Comparison of ENCODE assay signal across 11 mouse cellular contexts in genomic region chr5:147294121-147294520, GRCm38 (mm10). TPM values are rescaled to one million over a fixed set of nuclear protein-coding genes. Genes with fewer than 3 reads are reported as not detected.
DNase-seq lines count a peak whose midpoint lies in the region; ATAC-seq and TF ChIP-seq lines count a peak whose summit lies in the region.
"Had no signal": no experiment of that assay in that cellular context is flagged by ENCODE, and none has a peak within 500 bp of the region (broad histone marks: within the 10 kb centered on the region; RNA-seq: fewer than 3 reads in every experiment).

No protein-coding gene starts in this region.

- no peak overlapping the region for H3K4me2 ChIP-seq in hindbrain, postnatal 0 days (ENCODE audit: low read depth, low read length)
- no peak overlapping the region for H3K4me2 ChIP-seq in hindbrain, embryonic 14.5 days (replicated peaks)
- H3K4me2 ChIP-seq in limb, embryonic 11.5 days (ENCODE audit: low read depth, severe bottlenecking) = no peak overlapping the region
- no peak overlapping the region for H3K4me2 ChIP-seq in forebrain, embryonic 14.5 days (ENCODE audit: low read length)

- no peaks in the 10 kb centered on the region for H3K36me3 ChIP-seq in hindbrain, postnatal 0 days (ENCODE audit: insufficient read depth, low read length)
- H3K36me3 ChIP-seq in hindbrain, embryonic 14.5 days (replicated peaks; ENCODE audit: control insufficient read depth, insufficient read depth) = no peaks in the 10 kb centered on the region
- peaks cover 0 to 3% of the 10 kb centered on the region in 2 experiments; a peak in 1 of 4 replicates for H3K36me3 ChIP-seq in MEL (ENCODE audit: control insufficient read depth in 1 of 2, insufficient read depth in 2 of 2, low read length in 2 of 2)
- no peaks in the 10 kb centered on the region for H3K36me3 ChIP-seq in limb, embryonic 11.5 days (ENCODE audit: control insufficient read depth, insufficient read depth, low read length)
- no peaks in the 10 kb centered on the region for H3K36me3 ChIP-seq in forebrain, embryonic 14.5 days (ENCODE audit: control insufficient read depth, insufficient read depth, low read length)

- H3K9ac ChIP-seq in hindbrain, postnatal 0 days (replicated peaks; ENCODE audit: low read length) = no peak overlapping the region
- no peak overlapping the region for H3K9ac ChIP-seq in hindbrain, embryonic 14.5 days
- no peak overlapping the region for H3K9ac ChIP-seq in MEL (ENCODE audit: control insufficient read depth, low read depth, low read length, poor library complexity, severe bottlenecking)
- no peak overlapping the region for H3K9ac ChIP-seq in limb, embryonic 11.5 days (ENCODE audit: low read length)
- no peak overlapping the region for H3K9ac ChIP-seq in forebrain, embryonic 14.5 days (ENCODE audit: low read length)

- H3K79me2 ChIP-seq in MEL (ENCODE audit: control insufficient read depth, insufficient read depth, low read length, poor library complexity) = no peaks in the 10 kb centered on the region; the same call in 1 of the 2 replicates

- H3K9me3 ChIP-seq in hindbrain, postnatal 0 days (ENCODE audit: low read length) = no peaks in the 10 kb centered on the region
- H3K9me3 ChIP-seq in hindbrain, embryonic 14.5 days (ENCODE audit: control insufficient read depth, low read length) = no peaks in the 10 kb centered on the region
- no peaks in the 10 kb centered on the region for H3K9me3 ChIP-seq in MEL (replicated peaks; ENCODE audit: insufficient read depth, low read length)
- no peaks in the 10 kb centered on the region for H3K9me3 ChIP-seq in limb, embryonic 11.5 days (ENCODE audit: control insufficient read depth, low read length)
- no peaks in the 10 kb centered on the region for H3K9me3 ChIP-seq in forebrain, embryonic 14.5 days (replicated peaks; ENCODE audit: control insufficient read depth, low read length)

- no peaks in the 10 kb centered on the region for H3K4me1 ChIP-seq in hindbrain, postnatal 0 days (ENCODE audit: insufficient read depth, low read length)
- H3K4me1 ChIP-seq in hindbrain, embryonic 14.5 days (replicated peaks; ENCODE audit: control insufficient read depth, insufficient read depth, low read length) = no peaks in the 10 kb centered on the region
- H3K4me1 ChIP-seq in MEL (ENCODE audit: control insufficient read depth in 1 of 2, insufficient read depth in 2 of 2, low read length in 2 of 2) = peaks cover 0 to 4% of the 10 kb centered on the region in 2 experiments; a peak in 2 of 4 replicates
- no peaks in the 10 kb centered on the region for H3K4me1 ChIP-seq in limb, embryonic 11.5 days (ENCODE audit: control insufficient read depth, insufficient read depth, low read length)
- H3K4me1 ChIP-seq in forebrain, embryonic 14.5 days (ENCODE audit: control insufficient read depth, insufficient read depth, low read length) = no peaks in the 10 kb centered on the region

- TF ChIP-seq CTCF in hindbrain, postnatal 0 days (IDR thresholded peaks at IDR 0.05; ENCODE audit: low read depth) = peak; percentile 59
- TF ChIP-seq CTCF in MEL (IDR thresholded peaks at IDR 0.05 in 2 of 3, conservative IDR thresholded peaks at IDR 0.05 in 1 of 3; ENCODE audit: control insufficient read depth in 1 of 3, insufficient read depth in 1 of 3, low read depth in 2 of 3, low read length in 3 of 3, poor library complexity in 1 of 3, severe bottlenecking in 1 of 3) = peak; percentile 52 to 87 (median 78)

- peak; percentile 38 for DNase-seq in hindbrain, postnatal 0 days (ENCODE audit: low spot score)
- DNase-seq in hindbrain, embryonic 14.5 days (ENCODE audit: low spot score) = no peak
- peak; percentile 78 for DNase-seq in A20 (ENCODE audit: low read depth, low spot score)
- peak; percentile 65 for DNase-seq in MEL (ENCODE audit: low read depth, low spot score)
- peak; percentile 64 for DNase-seq in limb, embryonic 11.5 days (ENCODE audit: low spot score)
- no peak for DNase-seq in left cerebral cortex, postnatal 4 days
- DNase-seq in ovary, adult 18-20 months (ENCODE audit: low spot score) = no peak
- DNase-seq in forebrain, embryonic 14.5 days (ENCODE audit: low spot score) = no peak
- DNase-seq: heart, adult 18-20 months had no signal

- TF ChIP-seq POLR2A in MEL (IDR thresholded peaks at IDR 0.05; ENCODE audit: control insufficient read depth in 1 of 2, insufficient read depth in 1 of 2, low read depth in 1 of 2, low read length in 2 of 2, poor library complexity in 1 of 2) = no peak

- TF ChIP-seq EP300 in MEL (IDR thresholded peaks at IDR 0.05; ENCODE audit: low read depth in 1 of 2, low read length in 2 of 2) = no peak

- no peak overlapping the region for H3K4me3 ChIP-seq in hindbrain, postnatal 0 days (ENCODE audit: low read length)
- H3K4me3 ChIP-seq in hindbrain, embryonic 14.5 days (replicated peaks; ENCODE audit: low read length) = no peak overlapping the region
- no peak overlapping the region for H3K4me3 ChIP-seq in MEL (ENCODE audit: control insufficient read depth in 1 of 2, insufficient read depth in 1 of 2, low read depth in 2 of 2, low read length in 2 of 2)
- H3K4me3 ChIP-seq in limb, embryonic 11.5 days (ENCODE audit: low read depth, low read length) = no peak overlapping the region
- no peak overlapping the region for H3K4me3 ChIP-seq in forebrain, embryonic 14.5 days (ENCODE audit: low read depth, low read length)

- TF ChIP-seq RAD21 in MEL (IDR thresholded peaks at IDR 0.05; ENCODE audit: low read depth, low read length) = peak; percentile 71

- no peak for ATAC-seq in hindbrain, postnatal 0 days
- ATAC-seq in hindbrain, embryonic 14.5 days (ENCODE audit: low FRiP score) = no peak
- no peak for ATAC-seq in limb, embryonic 11.5 days (ENCODE audit: insufficient number of reproducible peaks, low FRiP score, low TSS enrichment, low read depth)
- no peak for ATAC-seq in forebrain, embryonic 14.5 days

- H3K27ac ChIP-seq in hindbrain, postnatal 0 days = no peak overlapping the region
- H3K27ac ChIP-seq in hindbrain, embryonic 14.5 days = no peak overlapping the region
- H3K27ac ChIP-seq in MEL (ENCODE audit: control insufficient read depth, low read depth, low read length) = no peak overlapping the region
- no peak overlapping the region for H3K27ac ChIP-seq in limb, embryonic 11.5 days (replicated peaks; ENCODE audit: low read depth, low read length)
- H3K27ac ChIP-seq in forebrain, embryonic 14.5 days (ENCODE audit: low read depth, low read length) = no peak overlapping the region

- WGBS in hindbrain, postnatal 0 days = 13% methylated on average over 20 of the region's 20 CpGs
- WGBS in hindbrain, embryonic 14.5 days = 10% methylated on average over 20 of the region's 20 CpGs
- WGBS in limb, embryonic 11.5 days = 20% methylated on average over 20 of the region's 20 CpGs
- 13% methylated on average over 20 of the region's 20 CpGs for WGBS in forebrain, embryonic 14.5 days

- intact Hi-C loops in left cerebral cortex, postnatal 4 days (cut with DNase I) = no loop called here

- H3K27me3 ChIP-seq in hindbrain, postnatal 0 days (ENCODE audit: insufficient read depth, low read length) = peaks cover 64% of the 10 kb centered on the region
- H3K27me3 ChIP-seq in hindbrain, embryonic 14.5 days (ENCODE audit: control insufficient read depth, insufficient read depth, low read length) = peaks cover 77% of the 10 kb centered on the region
- 0 out of 4 replicates have a peak, but pooled peaks cover 0 to 2% of the 10 kb centered on the region in 2 experiments for H3K27me3 ChIP-seq in MEL (ENCODE audit: control insufficient read depth in 1 of 2, insufficient read depth in 2 of 2, low read length in 2 of 2)
- H3K27me3 ChIP-seq in limb, embryonic 11.5 days (ENCODE audit: control insufficient read depth, insufficient read depth, low read length) = peaks cover 40% of the 10 kb centered on the region
- peaks cover 64% of the 10 kb centered on the region for H3K27me3 ChIP-seq in forebrain, embryonic 14.5 days (replicated peaks; ENCODE audit: control insufficient read depth, insufficient read depth, low read length)

TF ChIP-seq in MEL, 35 proteins besides CTCF, POLR2A, EP300 and RAD21:
- TF ChIP-seq SMC3 (IDR thresholded peaks at IDR 0.05; ENCODE audit: low read depth, low read length) = peak; percentile 73
- peak; percentile 60; the same call in 1 of the 2 replicates for TF ChIP-seq ZC3H11A (IDR thresholded peaks at IDR 0.05; ENCODE audit: low read depth, low read length)
- TF ChIP-seq TAL1 (IDR thresholded peaks at IDR 0.05; ENCODE audit: low read length) = no peak

RNA-seq across cellular contexts. Expression of gene Cdx2, which starts 12.9 kb away (rescaled TPM):
- not detected in 2 replicates for total RNA-seq in hindbrain, postnatal 0 days (2014; rRNA removed)
- not detected in 2 replicates for polyA plus RNA-seq in hindbrain, postnatal 0 days (2015; fragmentation: Nextera tagmentation; extraction: Ambion mirVana)
- not detected in 2 replicates for polyA plus RNA-seq in hindbrain, embryonic 14.5 days (2014; fragmentation: Nextera tagmentation; extraction: Ambion mirVana)
- total RNA-seq in MEL (2012; rRNA removed) = not detected in 2 replicates
- not detected for polyA plus RNA-seq in MEL (2012; ENCODE audit: insufficient read depth in 1 of 2, insufficient read length in 2 of 2, low read depth in 1 of 2, low replicate concordance in 2 of 2, missing spikeins in 1 of 2)
- polyA plus RNA-seq in limb, embryonic 11.5 days (2014; fragmentation: Nextera tagmentation; extraction: Ambion mirVana) = not detected in 2 replicates
- not detected for total RNA-seq in left cerebral cortex, postnatal 4 days (2021)
- polyA plus RNA-seq in forebrain, embryonic 14.5 days (2014; fragmentation: Nextera tagmentation; extraction: Ambion mirVana) = not detected in 2 replicates
- total RNA-seq: heart, adult 18-20 months; left cerebral cortex, postnatal 10 days had no signal
- polyA plus RNA-seq: neural tube, embryonic 14.5 days had no signal

RNA-seq across cellular contexts. Expression of gene Pdx1, which starts 24.4 kb away (rescaled TPM):
- not detected in 2 replicates for total RNA-seq in hindbrain, postnatal 0 days (2014; rRNA removed)
- not detected in 2 replicates for polyA plus RNA-seq in hindbrain, postnatal 0 days (2015; fragmentation: Nextera tagmentation; extraction: Ambion mirVana)
- polyA plus RNA-seq in hindbrain, embryonic 14.5 days (2014; fragmentation: Nextera tagmentation; extraction: Ambion mirVana) = not detected in 2 replicates
- total RNA-seq in MEL (2012; rRNA removed) = not detected in 2 replicates
- polyA plus RNA-seq in MEL (2012; ENCODE audit: insufficient read depth in 1 of 2, insufficient read length in 2 of 2, low read depth in 1 of 2, low replicate concordance in 2 of 2, missing spikeins in 1 of 2) = not detected
- not detected in 2 replicates for polyA plus RNA-seq in limb, embryonic 11.5 days (2014; fragmentation: Nextera tagmentation; extraction: Ambion mirVana)
- not detected for total RNA-seq in left cerebral cortex, postnatal 4 days (2021)
- polyA plus RNA-seq in forebrain, embryonic 14.5 days (2014; fragmentation: Nextera tagmentation; extraction: Ambion mirVana) = not detected in 2 replicates
- total RNA-seq: heart, adult 18-20 months; left cerebral cortex, postnatal 10 days had no signal
- polyA plus RNA-seq: neural tube, embryonic 14.5 days had no signal

RNA-seq across cellular contexts. Expression of gene Urad, which starts 28.1 kb away (rescaled TPM):
- not detected in 2 replicates for total RNA-seq in hindbrain, postnatal 0 days (2014; rRNA removed)
- not detected in 2 replicates for polyA plus RNA-seq in hindbrain, postnatal 0 days (2015; fragmentation: Nextera tagmentation; extraction: Ambion mirVana)
- polyA plus RNA-seq in hindbrain, embryonic 14.5 days (2014; fragmentation: Nextera tagmentation; extraction: Ambion mirVana) = not detected in 2 replicates
- total RNA-seq in MEL (2012; rRNA removed) = not detected in 2 replicates
- not detected for polyA plus RNA-seq in MEL (2012; ENCODE audit: insufficient read depth in 1 of 2, insufficient read length in 2 of 2, low read depth in 1 of 2, low replicate concordance in 2 of 2, missing spikeins in 1 of 2)
- polyA plus RNA-seq in limb, embryonic 11.5 days (2014; fragmentation: Nextera tagmentation; extraction: Ambion mirVana) = not detected in 2 replicates
- not detected for total RNA-seq in left cerebral cortex, postnatal 4 days (2021)
- not detected in 2 replicates for polyA plus RNA-seq in forebrain, embryonic 14.5 days (2014; fragmentation: Nextera tagmentation; extraction: Ambion mirVana)
- total RNA-seq: heart, adult 18-20 months; left cerebral cortex, postnatal 10 days had no signal
- polyA plus RNA-seq: neural tube, embryonic 14.5 days had no signal

Comparison
In these comparisons a context has a peak if more than half of its experiments do, and no peak if none do; other contexts are left out.
1. DNase-seq: peak in hindbrain, postnatal 0 days (single experiment), A20 (single experiment), MEL (single experiment) and limb, embryonic 11.5 days (single experiment); none in hindbrain, embryonic 14.5 days (single experiment), left cerebral cortex, postnatal 4 days (single experiment), ovary, adult 18-20 months (single experiment) and forebrain, embryonic 14.5 days (single experiment).